Mouse (Mus musculus) adipose tissue, adult 10 weeks (tissue): ENCODE data around the gene Olfr1358. TPM values are rescaled to one million over a fixed set of nuclear protein-coding genes. Genes with fewer than 3 reads are reported as not detected.

Experiments
- polyA plus RNA-seq: library from polyadenylated mRNA; stranded (reverse); fragments of 350-450 nt; fragmentation: Illumina TruSeq; extraction: RNeasy Lipid Tissue Mini Kit (QIAGEN cat#74804); gene quantifications from one replicate; pipeline ENCODE4 v1.2.3, GENCODE M21; 2014; ENCODE audit warnings: low read depth, low replicate concordance

Olfr1358 gene
- not detected for polyA plus RNA-seq

DNA sequence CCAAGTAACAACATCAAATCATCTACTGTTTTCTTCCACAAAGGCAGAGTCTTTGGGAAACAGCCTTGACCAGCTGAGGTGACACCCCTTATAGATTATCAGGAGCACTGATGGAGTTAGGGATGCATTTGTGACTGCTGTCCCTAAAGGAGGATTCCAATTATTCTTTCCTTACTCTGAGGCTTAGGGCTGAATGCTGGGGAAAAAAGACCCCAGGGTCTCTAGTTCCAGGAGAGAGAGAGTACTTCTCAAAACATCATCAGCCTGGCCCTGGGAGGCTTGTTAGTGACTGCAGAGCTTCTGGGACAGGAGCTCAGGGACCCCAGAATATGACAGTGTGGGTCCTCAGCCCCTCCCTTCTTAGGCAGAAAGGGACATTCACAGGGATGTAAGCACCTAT lies at the start of gene Olfr1358:
Gene Olfr1358 (plus strand): TSS at position 301 of the 400 bp plus-strand sequence.

Other genes with a start within 250 kb of the Olfr1358 start
- 234 TPM for gene Agpat3, start 164.9 kb upstream of the Olfr1358 start, polyA plus RNA-seq
- gene Rrp1, start 104.4 kb upstream of the Olfr1358 start, polyA plus RNA-seq, result 190 TPM
- gene Cstb, start 91.8 kb upstream of the Olfr1358 start, polyA plus RNA-seq, result 230 TPM
- gene Pdxk, start 52.5 kb upstream of the Olfr1358 start, polyA plus RNA-seq, result 53.0 TPM
- gene Ilvbl, start 56.9 kb downstream of the Olfr1358 start, polyA plus RNA-seq, result 62.0 TPM
- gene Syde1, start 74.5 kb downstream of the Olfr1358 start, polyA plus RNA-seq, result 18.3 TPM
- not detected for gene Olfr1357, start 100.6 kb downstream of the Olfr1358 start, polyA plus RNA-seq
- 0.17 TPM for gene Casp14, start 200.9 kb downstream of the Olfr1358 start, polyA plus RNA-seq
- 1.6 TPM for gene Ccdc105, start 235.6 kb downstream of the Olfr1358 start, polyA plus RNA-seq